Mouse (Mus musculus) MEL (cell line): ENCODE results near the gene Homer1. TPM values are rescaled to one million over a fixed set of nuclear protein-coding genes. Genes with fewer than 3 reads are reported as not detected.

Source experiments
- DNase-seq: peaks from one replicate; pipeline ENCODE4 v3.0.0; 2011; ENCODE audit warnings: low read depth, low spot score
- H3K27ac ChIP-seq: 2 replicates; pipeline ENCODE4 v1.5.1; 2012; ENCODE audit warnings: low read depth, mild to moderate bottlenecking, control low read depth, low read length, moderate library complexity; ENCODE audit not compliant: control insufficient read depth
- H3K27me3 ChIP-seq, 2 experiments: fragments of 150-350 bp in 1 of 2; sonication (generic) in 1 of 2; 2 replicates each; pipeline ENCODE4 v1.6.1; 2012; ENCODE audit warnings: low read length in 2 of 2, mild to moderate bottlenecking in 2 of 2, improper control_type of control experiment in 1 of 2, moderate library complexity in 1 of 2; ENCODE audit not compliant: insufficient read depth in 2 of 2, control insufficient read depth in 1 of 2
- H3K36me3 ChIP-seq, 2 experiments: 2 replicates each; pipeline ENCODE4 v1.6.1; 2012 to 2014; ENCODE audit warnings: low read length in 2 of 2, improper control_type of control experiment in 1 of 2, inconsistent platforms in 1 of 2, mild to moderate bottlenecking in 1 of 2; ENCODE audit not compliant: insufficient read depth in 2 of 2, control insufficient read depth in 1 of 2
- H3K4me1 ChIP-seq, 2 experiments: fragments of 150-350 bp in 1 of 2; sonication (generic) in 1 of 2; 2 replicates each; pipeline ENCODE4 v1.6.1; 2012; ENCODE audit warnings: low read length in 2 of 2, improper control_type of control experiment in 1 of 2, mild to moderate bottlenecking in 1 of 2; ENCODE audit not compliant: insufficient read depth in 2 of 2, control insufficient read depth in 1 of 2
- H3K4me3 ChIP-seq, 2 experiments: fragments of 150-350 bp in 1 of 2; sonication (generic) in 1 of 2; 2 replicates each; pipeline ENCODE4 v1.5.1; 2012; ENCODE audit warnings: low read depth in 2 of 2, low read length in 2 of 2, mild to moderate bottlenecking in 2 of 2, moderate library complexity in 2 of 2, control low read depth in 1 of 2, improper control_type of control experiment in 1 of 2; ENCODE audit not compliant: control insufficient read depth in 1 of 2, insufficient read depth in 1 of 2
- H3K79me2 ChIP-seq: 2 replicates; pipeline ENCODE4 v1.6.1; 2012; ENCODE audit warnings: mild to moderate bottlenecking, low read length, moderate library complexity; ENCODE audit not compliant: control insufficient read depth, poor library complexity, insufficient read depth
- H3K9ac ChIP-seq: 2 replicates; pipeline ENCODE4 v1.6.1; 2012; ENCODE audit warnings: low read depth, mild to moderate bottlenecking, control low read depth, low read length, moderate library complexity; ENCODE audit not compliant: control insufficient read depth, poor library complexity, severe bottlenecking
- H3K9me3 ChIP-seq: fragments of 150-350 bp; sonication (generic); replicated peaks from 2 replicates; pipeline ENCODE4 v1.6.1; 2012; ENCODE audit warnings: mild to moderate bottlenecking, low read length, improper control_type of control experiment, moderate library complexity; ENCODE audit not compliant: insufficient read depth
- BHLHE40 ChIP-seq: IDR thresholded peaks from 2 replicates; pipeline ENCODE4 v1.6.1; 2012; ENCODE audit warnings: low read depth, mild to moderate bottlenecking, inconsistent platforms, low read length, improper control_type of control experiment, borderline replicate concordance
- CHD2 ChIP-seq: IDR thresholded peaks from 2 replicates; pipeline ENCODE4 v1.6.1; 2011; ENCODE audit warnings: low read length, improper control_type of control experiment
- CTCF ChIP-seq, 3 experiments: IDR thresholded peaks in 2 of 3; conservative IDR thresholded peaks in 1 of 3; 2 replicates each; pipeline ENCODE4 v1.5.1; 2011 to 2012; ENCODE audit warnings: low read length in 3 of 3, low read depth in 2 of 3, mild to moderate bottlenecking in 2 of 3, improper control_type of control experiment in 1 of 3, inconsistent platforms in 1 of 3, mixed read lengths in 1 of 3, moderate library complexity in 1 of 3; ENCODE audit not compliant: control insufficient read depth in 1 of 3, insufficient read depth in 1 of 3, poor library complexity in 1 of 3, severe bottlenecking in 1 of 3
- ELF1 ChIP-seq: IDR thresholded peaks from 2 replicates; pipeline ENCODE4 v1.6.1; 2014; ENCODE audit warnings: low read depth, mild to moderate bottlenecking, inconsistent platforms, low read length, improper control_type of control experiment, moderate library complexity
- EP300 ChIP-seq, 2 experiments: IDR thresholded peaks; 2 replicates each; pipeline ENCODE4 v1.6.1; 2011; ENCODE audit warnings: improper control_type of control experiment in 2 of 2, low read length in 2 of 2, low read depth in 1 of 2, mild to moderate bottlenecking in 1 of 2
- JUND ChIP-seq: IDR thresholded peaks from 2 replicates; pipeline ENCODE4 v1.6.1; 2011; ENCODE audit warnings: low read depth, mild to moderate bottlenecking, improper control_type of control experiment, low read length
- MAZ ChIP-seq: IDR thresholded peaks from 2 replicates; pipeline ENCODE4 v1.6.1; 2012; ENCODE audit warnings: low read depth, mild to moderate bottlenecking, inconsistent platforms, low read length, improper control_type of control experiment
- MYB ChIP-seq: IDR thresholded peaks from 2 replicates; pipeline ENCODE4 v1.6.1; 2011; ENCODE audit warnings: mild to moderate bottlenecking, low read depth, low read length, improper control_type of control experiment
- MYC ChIP-seq: IDR thresholded peaks from 2 replicates; pipeline ENCODE4 v1.6.1; 2011; ENCODE audit warnings: low read depth, mild to moderate bottlenecking, low read length, improper control_type of control experiment, moderate library complexity
- POLR2AphosphoS2 ChIP-seq: IDR thresholded peaks from 2 replicates; pipeline ENCODE4 v1.6.1; 2011; ENCODE audit warnings: low read length, improper control_type of control experiment
- RAD21 ChIP-seq: IDR thresholded peaks from 2 replicates; pipeline ENCODE4 v1.6.1; 2011; ENCODE audit warnings: mild to moderate bottlenecking, low read depth, low read length, improper control_type of control experiment
- RCOR1 ChIP-seq: IDR thresholded peaks from 2 replicates; pipeline ENCODE4 v1.6.1; 2012; ENCODE audit warnings: low read depth, mild to moderate bottlenecking, inconsistent platforms, low read length, improper control_type of control experiment
- SMC3 ChIP-seq: IDR thresholded peaks from 2 replicates; pipeline ENCODE4 v1.6.1; 2011; ENCODE audit warnings: low read depth, low read length, improper control_type of control experiment
- TAL1 ChIP-seq: IDR thresholded peaks from 2 replicates; pipeline ENCODE4 v1.6.1; 2012; ENCODE audit warnings: mild to moderate bottlenecking, inconsistent platforms, low read length, moderate library complexity, mixed read lengths
- TBP ChIP-seq: IDR thresholded peaks from 2 replicates; pipeline ENCODE4 v1.8.0; 2011; ENCODE audit warnings: low read depth, low read length, improper control_type of control experiment
- ZC3H11A ChIP-seq: IDR thresholded peaks from 2 replicates; pipeline ENCODE4 v1.6.1; 2012; ENCODE audit warnings: low read depth, mild to moderate bottlenecking, inconsistent platforms, low read length, improper control_type of control experiment
- ZKSCAN1 ChIP-seq: IDR thresholded peaks from 2 replicates; pipeline ENCODE4 v1.6.1; 2012; ENCODE audit warnings: low read depth, mild to moderate bottlenecking, inconsistent platforms, low read length, improper control_type of control experiment, moderate library complexity
- ZMIZ1 ChIP-seq: IDR thresholded peaks from 2 replicates; pipeline ENCODE4 v1.6.1; 2012; ENCODE audit warnings: low read depth, mild to moderate bottlenecking, inconsistent platforms, low read length, improper control_type of control experiment, moderate library complexity
- ZNF384 ChIP-seq: IDR thresholded peaks from 2 replicates; pipeline ENCODE4 v1.6.1; 2012; ENCODE audit warnings: low read depth, mild to moderate bottlenecking, inconsistent platforms, low read length, improper control_type of control experiment
- polyA plus RNA-seq, 2 experiments: library from polyadenylated mRNA; stranded (reverse) in 1 of 2; unstranded in 1 of 2; fragments of >175 nt in 1 of 2; fragments of >200 nt in 1 of 2; gene quantifications; 2 replicates each; pipeline versions ENCODE4 v1.2.1 to v1.2.4; 2012; ENCODE audit warnings: low replicate concordance in 2 of 2, low read depth in 1 of 2; ENCODE audit not compliant: insufficient read length in 2 of 2, insufficient read depth in 1 of 2, missing spikeins in 1 of 2
- total RNA-seq: library from RNA; depleted of rRNA; stranded (reverse); fragments of 300-350 nt; gene quantifications from 2 replicates; pipeline ENCODE4 v1.2.3, GENCODE M21; 2012

Homer1 gene
- total and polyA plus RNA-seq, 3 experiments, result 19.5 to 20.6 TPM; not detected in 1

DNA sequence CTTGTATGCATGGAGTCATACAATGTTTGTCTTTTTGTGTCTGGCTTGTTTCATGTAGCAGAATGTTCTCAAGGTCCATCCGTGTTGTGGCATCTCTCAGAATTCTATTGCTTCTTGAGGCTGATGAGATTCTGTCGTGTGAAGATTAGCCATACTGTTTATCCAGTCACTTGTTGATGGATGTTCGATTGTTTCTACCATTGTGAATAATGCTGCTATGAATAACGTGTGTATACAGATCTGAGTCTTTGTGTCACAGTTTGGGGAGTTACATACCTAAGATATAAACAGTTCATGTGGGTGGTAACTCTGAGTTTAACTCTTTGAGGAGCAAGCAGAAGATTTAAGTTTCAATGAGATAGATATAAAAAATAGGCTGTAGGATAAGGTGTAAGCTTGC is 110.9 kb downstream of the Homer1 start:
- TF ChIP-seq ZC3H11A (no peak), ZMIZ1 (no peak), JUND (no peak), MAZ (no peak), ELF1 (no peak), CHD2 (no peak), MYB (no peak), MYC (no peak)
- Histone ChIP-seq H3K4me1 (peaks cover 11 to 16% of the 10 kb centered on the region in 2 experiments), H3K9me3 (no peaks in the 10 kb centered on the region), H3K27ac (no peak overlapping the region), H3K79me2 (no peaks in the 10 kb centered on the region), H3K9ac (no peak overlapping the region), H3K36me3 (peaks cover 0 to 19% of the 10 kb centered on the region in 2 experiments; a peak in 2 of 4 replicates), H3K27me3 (no peaks in the 10 kb centered on the region), H3K4me3 (no peak overlapping the region)
- DNase-seq, result no peak

DNA sequence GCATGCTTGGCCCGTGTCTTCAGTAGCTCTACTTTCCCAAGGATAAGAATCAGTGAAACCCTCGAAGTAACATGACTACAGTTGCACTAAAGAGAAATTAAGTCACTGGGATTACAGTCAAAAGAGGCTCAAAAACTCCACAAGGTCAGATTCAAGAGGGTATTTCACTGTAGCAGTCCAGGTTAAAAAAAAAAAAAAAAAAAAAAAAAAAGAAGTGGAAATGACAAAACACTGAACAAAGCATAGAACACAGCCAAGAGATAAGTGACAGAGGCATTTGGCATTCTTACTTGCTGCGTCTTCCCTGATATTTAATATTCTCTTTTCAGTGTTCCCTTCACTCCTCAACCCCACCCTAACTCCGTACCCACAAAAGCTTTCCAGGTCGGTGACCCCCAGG is 115.6 kb downstream of the Homer1 start:
- H3K4me3 ChIP-seq, result no peak overlapping the region
- peaks cover 0 to 5% of the 10 kb centered on the region in 2 experiments; a peak in 1 of 4 replicates for H3K4me1 ChIP-seq
- no peaks in the 10 kb centered on the region for H3K27me3 ChIP-seq
- H3K9ac ChIP-seq, result no peak overlapping the region
- no peak overlapping the region for H3K27ac ChIP-seq
- peak in 1 of 2 experiments; percentile 24; a peak in 1 of 4 replicates for TF ChIP-seq EP300 (IDR thresholded peaks at IDR 0.05; ENCODE audit: low read depth in 1 of 2, low read length in 2 of 2)
- peak; percentile 96 for TF ChIP-seq ZNF384
- TF ChIP-seq MYB, result no peak
- peaks cover 0 to 6% of the 10 kb centered on the region in 2 experiments; a peak in 2 of 4 replicates for H3K36me3 ChIP-seq
- H3K9me3 ChIP-seq, result no peaks in the 10 kb centered on the region
- H3K79me2 ChIP-seq, result no peaks in the 10 kb centered on the region
- no peak for DNase-seq

DNA sequence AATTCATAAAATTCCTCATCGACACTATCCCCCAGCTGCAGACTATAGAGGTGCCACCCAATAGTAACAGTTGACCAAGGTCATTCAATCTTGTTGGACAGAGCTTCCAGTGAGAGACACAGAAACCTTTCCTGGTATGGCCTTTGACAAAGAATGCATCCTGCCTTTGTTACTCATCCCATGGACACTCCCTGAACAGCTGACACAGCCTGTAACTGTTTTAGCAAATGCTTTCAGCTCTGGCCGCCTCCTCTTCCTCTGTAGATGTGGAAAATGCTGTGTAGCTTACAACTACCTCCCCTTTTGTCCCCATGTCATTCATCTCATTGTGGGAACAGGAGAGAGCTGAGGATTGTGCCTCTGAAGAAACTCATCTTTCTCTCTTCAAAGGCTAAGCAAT is 118.9 kb downstream of the Homer1 start:
- no peaks in the 10 kb centered on the region for H3K79me2 ChIP-seq
- H3K9me3 ChIP-seq, result no peaks in the 10 kb centered on the region
- no peak overlapping the region for H3K9ac ChIP-seq
- TF ChIP-seq POLR2AphosphoS2, result no peak
- no peak for TF ChIP-seq ZKSCAN1
- TF ChIP-seq SMC3, result no peak
- no peak for TF ChIP-seq TAL1
- no peak for TF ChIP-seq RAD21
- TF ChIP-seq ELF1, result no peak
- no peak for TF ChIP-seq TBP
- no peak for TF ChIP-seq CHD2
- TF ChIP-seq BHLHE40, result no peak
- no peak for TF ChIP-seq CTCF (IDR thresholded peaks at IDR 0.05 in 2 of 3, conservative IDR thresholded peaks at IDR 0.05 in 1 of 3; ENCODE audit: control insufficient read depth in 1 of 3, insufficient read depth in 1 of 3, low read depth in 2 of 3, low read length in 3 of 3, poor library complexity in 1 of 3, severe bottlenecking in 1 of 3)
- no peak for TF ChIP-seq JUND
- TF ChIP-seq ZMIZ1, result no peak
- TF ChIP-seq RCOR1, result no peak
- no peaks in the 10 kb centered on the region for H3K27me3 ChIP-seq
- H3K36me3 ChIP-seq, result peaks cover 0 to 6% of the 10 kb centered on the region in 2 experiments; a peak in 2 of 4 replicates
- H3K4me1 ChIP-seq, result peaks cover 0 to 5% of the 10 kb centered on the region in 2 experiments; a peak in 1 of 4 replicates
- no peak for DNase-seq
- H3K27ac ChIP-seq, result no peak overlapping the region
- no peak overlapping the region for H3K4me3 ChIP-seq
